Mouse (Mus musculus) bone marrow, adult 2 months (tissue): ENCODE measurements around the gene Itpkc.

Source experiments
- CTCF ChIP-seq: fragments of 200-500 bp; IDR thresholded peaks from 2 replicates; pipeline ENCODE4 v1.5.1; 2011; ENCODE audit warnings: low read length, control low read depth; ENCODE audit not compliant: control insufficient read depth, insufficient read depth
- POLR2A ChIP-seq: fragments of 200-500 bp; IDR thresholded peaks from 2 replicates; pipeline ENCODE4 v1.6.1; 2011; ENCODE audit warnings: low read depth, mild to moderate bottlenecking, control low read depth, low read length, borderline replicate concordance; ENCODE audit not compliant: control insufficient read depth

DNA sequence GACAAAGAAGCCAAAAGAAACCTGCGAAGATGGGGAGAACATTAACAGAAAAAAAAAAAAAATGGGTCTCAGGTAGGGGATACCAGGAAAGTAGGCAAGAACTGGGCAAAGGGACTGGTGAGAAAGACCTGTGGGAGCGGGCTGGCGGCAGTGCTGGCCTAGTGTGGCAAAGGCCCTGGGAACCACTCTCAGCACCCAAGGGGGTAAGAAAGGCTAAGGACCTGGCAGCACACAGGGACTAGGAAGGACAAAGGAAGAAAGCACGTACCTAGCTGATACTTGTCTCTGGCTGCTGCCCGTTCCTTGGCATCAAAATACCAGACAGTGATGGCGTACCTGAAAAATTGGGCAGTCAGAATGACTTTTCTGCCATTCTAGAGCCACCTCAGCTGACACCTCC is 69.2 kb downstream of the Itpkc start:
- TF ChIP-seq CTCF, result no peak
- TF ChIP-seq POLR2A, result no peak
